Mouse (Mus musculus) hindbrain, embryonic 12.5 days (tissue): Measurements from ENCODE around the gene A830031A19Rik. TPM values are rescaled to one million over a fixed set of nuclear protein-coding genes. Genes with fewer than 3 reads are reported as not detected.

ENCODE experiments used
- ATAC-seq: fragments of 200-750 bp; cut with Nextera tagmentation; 2 replicates; pipeline ENCODE4 v1.8.0; 2017; ENCODE audit warnings: moderate TSS enrichment; ENCODE audit not compliant: low FRiP score
- H3K27ac ChIP-seq: fragments of 300-500 bp; sonication (generic); 2 replicates; pipeline ENCODE4 v1.5.1; 2016; ENCODE audit warnings: mild to moderate bottlenecking
- H3K27me3 ChIP-seq: fragments of 300-500 bp; sonication (generic); 2 replicates; pipeline ENCODE4 v1.6.1; 2016; ENCODE audit warnings: mild to moderate bottlenecking
- H3K36me3 ChIP-seq: fragments of 300-500 bp; sonication (generic); 2 replicates; pipeline ENCODE4 v1.6.1; 2016; ENCODE audit warnings: mild to moderate bottlenecking
- H3K4me1 ChIP-seq: fragments of 300-500 bp; sonication (generic); 2 replicates; pipeline ENCODE4 v1.6.1; 2016
- H3K4me2 ChIP-seq: fragments of 300-500 bp; sonication (generic); replicated peaks from 2 replicates; pipeline ENCODE4 v1.6.1; 2016; ENCODE audit warnings: mild to moderate bottlenecking
- H3K4me3 ChIP-seq: fragments of 300-500 bp; sonication (generic); 2 replicates; pipeline ENCODE4 v1.5.1; 2016; ENCODE audit warnings: mild to moderate bottlenecking
- H3K9ac ChIP-seq: fragments of 300-500 bp; sonication (generic); 2 replicates; pipeline ENCODE4 v1.6.1; 2016; ENCODE audit warnings: mild to moderate bottlenecking, moderate library complexity
- H3K9me3 ChIP-seq: fragments of 300-500 bp; sonication (generic); replicated peaks from 2 replicates; pipeline ENCODE4 v1.6.1; 2016; ENCODE audit warnings: mild to moderate bottlenecking
- WGBS: fragments of 180-500 bp; shearing (Covaris S2); methylation state at CpG from one replicate; pipeline ENCODE4 v1.1.7; 2016; 5-methylcytosine and 5-hydroxymethylcytosine counted together
- polyA plus RNA-seq: library from polyadenylated mRNA; unstranded; fragments of >200 nt; fragmentation: Nextera tagmentation; extraction: Ambion mirVana; gene quantifications from 2 replicates; pipeline ENCODE4 v1.2.1, GENCODE M21; 2016

Gene A830031A19Rik
- polyA plus RNA-seq, 1 experiment from 2014 or later = not detected

DNA sequence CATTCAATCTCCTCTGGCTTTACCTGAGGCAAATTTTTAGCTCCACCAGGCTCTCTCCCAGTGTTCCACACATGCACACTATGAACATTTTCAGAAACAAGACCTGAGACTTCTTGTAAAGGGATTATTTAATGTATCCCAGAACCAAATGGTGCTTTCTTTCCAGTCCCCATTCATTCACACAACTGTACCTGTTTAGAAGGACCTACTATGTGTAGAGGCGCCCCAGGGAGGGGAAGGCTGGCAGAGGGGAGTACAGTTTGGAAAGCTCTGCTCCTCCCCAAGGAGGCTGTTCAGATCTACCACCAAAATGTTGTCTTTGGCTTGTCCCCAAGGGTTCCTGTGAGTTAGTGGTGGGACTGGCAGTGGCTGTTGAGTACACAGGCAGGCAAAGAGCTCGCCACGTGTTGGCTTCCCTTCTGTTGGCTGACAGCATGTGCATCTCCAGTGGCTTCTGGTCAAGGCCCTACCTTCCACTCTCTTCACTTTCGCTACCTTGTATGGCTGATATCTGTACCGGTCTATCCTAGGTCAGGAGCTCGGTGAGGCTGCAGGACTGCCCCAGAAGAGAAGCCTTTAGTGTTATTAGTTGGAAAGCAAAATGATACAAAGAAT is 28.4 kb upstream of the A830031A19Rik start:
- H3K36me3 ChIP-seq = no peaks in the 10 kb centered on the region
- H3K4me1 ChIP-seq = peaks cover 68% of the 10 kb centered on the region
- WGBS = 69% methylated on average over 6 of the region's 6 CpGs
- H3K4me2 ChIP-seq = no peak overlapping the region
- no peaks in the 10 kb centered on the region for H3K9me3 ChIP-seq
- no peak overlapping the region for H3K9ac ChIP-seq
- no peak overlapping the region for H3K27ac ChIP-seq
- no peak for ATAC-seq
- no peak overlapping the region for H3K4me3 ChIP-seq
- H3K27me3 ChIP-seq = no peaks in the 10 kb centered on the region

GRCm38 (mm10) chr11:24102372-24102771 is 27.5 kb upstream of the A830031A19Rik start:
- no peak overlapping the region for H3K9ac ChIP-seq
- H3K4me2 ChIP-seq = no peak overlapping the region
- H3K9me3 ChIP-seq = no peaks in the 10 kb centered on the region
- no peaks in the 10 kb centered on the region for H3K36me3 ChIP-seq
- H3K27me3 ChIP-seq = no peaks in the 10 kb centered on the region
- no peak overlapping the region for H3K4me3 ChIP-seq
- ATAC-seq = no peak
- peaks cover 71% of the 10 kb centered on the region for H3K4me1 ChIP-seq
- H3K27ac ChIP-seq = no peak overlapping the region
- WGBS = 66% methylated on average over 2 of the region's 2 CpGs

DNA sequence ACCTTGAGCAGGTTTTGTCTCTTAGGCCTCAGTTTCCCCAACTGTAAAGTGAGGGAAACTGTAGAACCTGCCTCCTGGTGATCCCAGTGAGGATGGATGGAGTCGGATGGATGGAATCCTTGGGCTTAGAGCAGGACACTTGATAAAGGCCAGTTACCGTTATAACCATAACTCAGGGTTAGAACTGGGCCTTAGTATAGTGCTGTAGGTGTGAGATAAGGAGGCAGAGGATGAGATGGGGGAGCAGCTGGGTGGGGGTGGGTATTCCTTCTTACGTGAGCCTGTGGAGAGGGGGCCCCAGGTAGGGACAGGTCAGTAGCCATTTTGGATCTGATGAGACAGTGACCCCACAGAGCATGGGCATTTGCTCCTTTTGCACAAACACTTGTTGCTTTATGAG is 26.8 kb upstream of the A830031A19Rik start:
- Histone ChIP-seq H3K9me3 (no peaks in the 10 kb centered on the region), H3K4me2 (no peak overlapping the region), H3K4me1 (peaks cover 77% of the 10 kb centered on the region), H3K27me3 (no peaks in the 10 kb centered on the region), H3K27ac (no peak overlapping the region), H3K36me3 (no peaks in the 10 kb centered on the region), H3K4me3 (no peak overlapping the region), H3K9ac (no peak overlapping the region)
- WGBS = 90% methylated on average over 3 of the region's 3 CpGs
- ATAC-seq = no peak

DNA sequence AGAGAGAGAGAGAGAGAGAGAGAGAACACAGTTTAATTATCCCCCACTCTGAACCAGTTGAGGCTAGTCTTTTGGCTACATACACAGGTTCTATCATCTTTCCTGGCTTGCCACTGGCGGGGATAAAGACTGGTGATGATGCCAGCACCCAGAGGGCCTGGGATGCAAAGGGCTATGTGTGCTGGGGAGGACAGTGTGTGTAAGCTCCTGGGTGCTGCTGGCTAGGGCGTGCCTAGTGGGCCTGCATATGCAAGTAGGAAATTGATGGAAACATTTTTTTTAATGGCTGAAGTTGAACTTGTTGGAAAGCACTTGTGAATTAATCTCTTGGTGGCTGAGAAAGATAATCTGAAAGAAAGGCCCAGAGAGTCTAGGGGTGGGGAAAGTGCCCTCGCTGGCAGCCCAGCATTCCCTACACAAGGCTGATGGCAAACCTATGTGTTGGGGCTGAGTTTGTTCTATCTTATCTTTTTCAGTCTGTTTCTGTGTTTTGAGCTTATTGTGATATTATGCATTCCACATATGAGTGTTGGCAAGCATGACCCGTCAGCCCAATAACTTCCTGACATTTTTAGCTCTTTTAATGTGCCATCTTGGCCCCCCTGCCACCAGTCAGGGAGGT is 25.7 kb upstream of the A830031A19Rik start:
- Histone ChIP-seq H3K4me3 (no peak overlapping the region), H3K4me2 (peak overlapping the region; percentile 31; the same call in 1 of the 2 replicates), H3K9me3 (no peaks in the 10 kb centered on the region), H3K27me3 (no peaks in the 10 kb centered on the region), H3K36me3 (no peaks in the 10 kb centered on the region), H3K27ac (peak overlapping the region; percentile 70), H3K4me1 (peaks cover 84% of the 10 kb centered on the region), H3K9ac (peak overlapping the region; percentile 13)
- peak; percentile 39 for ATAC-seq
- 62% methylated on average over 4 of the region's 4 CpGs for WGBS

GRCm38 (mm10) chr11:24099886-24100293 is 25.0 kb upstream of the A830031A19Rik start:
- Histone ChIP-seq H3K4me3 (no peak overlapping the region), H3K4me1 (peaks cover 90% of the 10 kb centered on the region), H3K27ac (peak overlapping the region; percentile 70), H3K36me3 (no peaks in the 10 kb centered on the region), H3K9me3 (no peaks in the 10 kb centered on the region), H3K27me3 (no peaks in the 10 kb centered on the region), H3K4me2 (peak overlapping the region; percentile 31), H3K9ac (peak overlapping the region; percentile 13; the same call in 1 of the 2 replicates)
- peak; percentile 86 for ATAC-seq
- 18% methylated on average over 7 of the region's 7 CpGs for WGBS

DNA sequence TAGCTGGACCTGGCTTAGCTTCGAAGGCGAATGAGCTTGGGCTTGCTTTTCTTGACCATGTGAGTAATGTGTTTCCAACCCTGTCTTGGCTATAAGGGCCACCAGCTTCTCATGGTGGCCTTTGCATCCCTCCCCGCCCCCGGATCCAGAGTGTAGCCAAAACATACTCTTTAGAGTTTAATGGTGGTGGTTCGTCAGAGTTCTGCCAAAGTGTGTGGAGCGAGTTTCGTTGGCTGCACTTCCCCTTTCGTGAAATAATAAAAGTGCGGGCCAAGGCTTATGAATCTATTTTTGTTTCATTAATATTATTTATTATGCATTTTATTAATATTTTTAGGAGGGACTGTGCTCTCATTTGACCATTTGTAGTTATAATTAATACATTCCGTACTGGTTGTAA is 24.4 kb upstream of the A830031A19Rik start:
- Histone ChIP-seq H3K9me3 (no peaks in the 10 kb centered on the region), H3K9ac (no peak overlapping the region), H3K27ac (peak overlapping the region; percentile 70), H3K4me3 (no peak overlapping the region), H3K36me3 (no peaks in the 10 kb centered on the region), H3K4me2 (peak overlapping the region; percentile 32), H3K4me1 (peaks cover 91% of the 10 kb centered on the region), H3K27me3 (no peaks in the 10 kb centered on the region)
- no peak for ATAC-seq
- WGBS = 84% methylated on average over 10 of the region's 10 CpGs

GRCm38 (mm10) chr11:24098662-24099061 is 23.8 kb upstream of the A830031A19Rik start:
- Histone ChIP-seq H3K27ac (peak overlapping the region; percentile 56), H3K9me3 (no peaks in the 10 kb centered on the region), H3K4me3 (no peak overlapping the region), H3K4me1 (peaks cover 93% of the 10 kb centered on the region), H3K27me3 (no peaks in the 10 kb centered on the region), H3K4me2 (peak overlapping the region; percentile 32), H3K9ac (no peak overlapping the region), H3K36me3 (no peaks in the 10 kb centered on the region)
- 25% methylated on average over 3 of the region's 3 CpGs for WGBS
- 0 out of 2 replicates have a peak, but pooled peaks have one; percentile 23 for ATAC-seq

GRCm38 (mm10) chr11:24098069-24098468 is 23.2 kb upstream of the A830031A19Rik start:
- no peak overlapping the region for H3K4me3 ChIP-seq
- H3K9ac ChIP-seq = no peak overlapping the region
- H3K27me3 ChIP-seq = no peaks in the 10 kb centered on the region
- no peaks in the 10 kb centered on the region for H3K9me3 ChIP-seq
- no peak overlapping the region for H3K4me2 ChIP-seq
- H3K4me1 ChIP-seq = peaks cover 90% of the 10 kb centered on the region
- WGBS = 73% methylated on average over 5 of the region's 5 CpGs
- no peak for ATAC-seq
- H3K27ac ChIP-seq = no peak overlapping the region
- H3K36me3 ChIP-seq = no peaks in the 10 kb centered on the region

DNA sequence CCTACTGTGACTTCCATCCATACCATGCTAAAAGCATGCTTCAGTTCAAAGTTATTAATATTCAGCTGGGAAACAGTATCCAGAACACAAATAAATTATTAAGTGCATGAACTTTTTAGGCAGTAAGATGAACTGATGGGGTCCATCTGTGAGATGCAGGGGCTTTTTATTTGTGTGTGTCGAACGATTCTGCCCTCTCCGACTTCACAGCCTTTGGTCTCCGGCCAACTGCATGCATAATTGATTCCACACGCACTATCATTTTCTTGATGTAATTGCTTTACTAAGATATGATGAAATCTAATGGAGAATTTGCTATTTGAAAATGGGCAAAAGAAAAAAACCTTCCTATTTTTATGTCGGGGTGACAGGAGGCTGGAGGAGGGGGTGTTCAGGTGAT is 22.2 kb upstream of the A830031A19Rik start:
- Histone ChIP-seq H3K4me1 (peaks cover 85% of the 10 kb centered on the region), H3K27ac (peak overlapping the region; percentile 62; the same call in 1 of the 2 replicates), H3K36me3 (no peaks in the 10 kb centered on the region), H3K27me3 (no peaks in the 10 kb centered on the region), H3K9ac (no peak overlapping the region), H3K9me3 (no peaks in the 10 kb centered on the region), H3K4me3 (no peak overlapping the region), H3K4me2 (peak overlapping the region; percentile 30)
- no peak for ATAC-seq
- 18% methylated on average over 6 of the region's 6 CpGs for WGBS

- Histone ChIP-seq H3K9ac (no peak overlapping the region), H3K4me2 (peak overlapping the region; percentile 30), H3K36me3 (no peaks in the 10 kb centered on the region), H3K4me1 (peaks cover 84% of the 10 kb centered on the region), H3K27me3 (no peaks in the 10 kb centered on the region), H3K27ac (peak overlapping the region; percentile 56), H3K4me3 (no peak overlapping the region), H3K9me3 (no peaks in the 10 kb centered on the region)
- whole genome bisulfite sequencing = 42% methylated on average over 6 of the region's 6 CpGs
- no peak for ATAC-seq
These were observed 21.6 kb upstream of the A830031A19Rik start for GRCm38 (mm10) chr11:24096483-24096882.

- Histone ChIP-seq H3K9ac (no peak overlapping the region), H3K27me3 (no peaks in the 10 kb centered on the region), H3K4me2 (peak overlapping the region; percentile 30), H3K36me3 (no peaks in the 10 kb centered on the region), H3K9me3 (no peaks in the 10 kb centered on the region), H3K4me3 (no peak overlapping the region), H3K4me1 (peaks cover 84% of the 10 kb centered on the region), H3K27ac (peak overlapping the region; percentile 56)
- no peak for ATAC-seq
- 67% methylated on average over 7 of the region's 7 CpGs for WGBS
These were observed 21.0 kb upstream of the A830031A19Rik start for GRCm38 (mm10) chr11:24095656-24096353.

DNA sequence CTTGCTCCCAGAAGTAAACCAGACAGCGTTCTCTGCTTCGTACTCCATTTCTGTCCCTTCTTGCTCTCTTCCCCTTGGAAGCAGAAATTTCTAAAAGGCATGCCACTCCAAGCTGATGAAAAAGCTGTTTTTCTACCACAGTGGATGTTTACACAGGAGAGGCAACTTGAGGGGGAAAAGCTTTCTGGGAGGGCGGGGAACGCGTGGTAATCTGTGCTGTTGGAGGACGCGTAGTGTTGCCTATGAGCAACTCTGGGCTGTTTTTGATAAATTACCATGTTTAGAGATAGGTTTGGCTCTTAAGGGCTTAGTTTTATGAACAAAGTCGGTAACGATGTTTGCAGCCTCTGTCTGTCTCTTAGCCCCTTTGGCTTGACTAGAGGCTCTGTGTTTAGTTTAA is 20.4 kb upstream of the A830031A19Rik start:
- H3K4me1 ChIP-seq = peaks cover 82% of the 10 kb centered on the region

More for the DNA sequence above, 20.4 kb upstream of the A830031A19Rik start:
- Histone ChIP-seq H3K9ac (no peak overlapping the region), H3K27me3 (no peaks in the 10 kb centered on the region), H3K4me3 (0 out of 2 replicates have a peak overlapping the region, but pooled peaks have one; percentile 3), H3K4me2 (peak overlapping the region; percentile 15; the same call in 1 of the 2 replicates), H3K36me3 (no peaks in the 10 kb centered on the region), H3K27ac (peak overlapping the region; percentile 66), H3K9me3 (no peaks in the 10 kb centered on the region)
- ATAC-seq = no peak
- 48% methylated on average over 9 of the region's 9 CpGs for WGBS
